In genomic region chr16:38361933-38362332, GRCm38 (mm10) we compare ENCODE assay signal across 9 mouse cellular contexts. TPM values are rescaled to one million over a fixed set of nuclear protein-coding genes. Genes with fewer than 3 reads are reported as not detected.
A peak's percentile ranks its signal among the peaks of the same experiment; 100 is the strongest.
DNase-seq lines count a peak whose midpoint lies in the region; ATAC-seq and TF ChIP-seq lines count a peak whose summit lies in the region.
"Had no signal": no experiment of that assay in that cellular context is flagged by ENCODE, and none has a peak within 500 bp of the region (broad histone marks: within the 10 kb centered on the region; RNA-seq: fewer than 3 reads in every experiment).

Gene Popdc2, plus strand, starts transcription at chr16:38362209.

- H3K36me3 ChIP-seq in midbrain, embryonic 11.5 days (ENCODE audit: control insufficient read depth, insufficient read depth, low read length) = no peaks in the 10 kb centered on the region
- H3K36me3 ChIP-seq in midbrain, embryonic 10.5 days = no peaks in the 10 kb centered on the region
- H3K36me3 ChIP-seq in heart, adult 2 months (ENCODE audit: control insufficient read depth, insufficient read depth, low read length) = no peaks in the 10 kb centered on the region
- peaks cover 3% of the 10 kb centered on the region; the same call in 1 of the 2 replicates for H3K36me3 ChIP-seq in limb, embryonic 10.5 days
- H3K36me3 ChIP-seq in stomach, embryonic 14.5 days (ENCODE audit: control insufficient read depth, insufficient read depth, low read length) = no peaks in the 10 kb centered on the region
- 0 out of 2 replicates have a peak, but pooled peaks cover 3% of the 10 kb centered on the region for H3K36me3 ChIP-seq in forebrain, embryonic 12.5 days (replicated peaks)

- no peaks in the 10 kb centered on the region for H3K79me2 ChIP-seq in heart, adult 2 months (replicated peaks; ENCODE audit: control insufficient read depth, insufficient read depth, low read length)

- intact Hi-C loops in heart, adult 2 months (cut with DNase I) = loop anchor here (1.0 kb wide), 1 partner anchor 12 kb away; no protein-coding TSS in a partner anchor

- H3K27me3 ChIP-seq in midbrain, embryonic 11.5 days (ENCODE audit: control insufficient read depth, insufficient read depth, low read length) = no peaks in the 10 kb centered on the region
- H3K27me3 ChIP-seq in midbrain, embryonic 10.5 days (ENCODE audit: low read depth, poor library complexity, severe bottlenecking) = no peaks in the 10 kb centered on the region
- H3K27me3 ChIP-seq in heart, adult 2 months (ENCODE audit: control insufficient read depth, insufficient read depth, low read length) = no peaks in the 10 kb centered on the region
- no peaks in the 10 kb centered on the region for H3K27me3 ChIP-seq in limb, embryonic 10.5 days (ENCODE audit: low read depth, poor library complexity, severe bottlenecking)
- no peaks in the 10 kb centered on the region for H3K27me3 ChIP-seq in stomach, embryonic 14.5 days (ENCODE audit: control insufficient read depth, insufficient read depth, low read length)
- H3K27me3 ChIP-seq in forebrain, embryonic 12.5 days = no peaks in the 10 kb centered on the region

- TF ChIP-seq EP300 in heart, adult 2 months (IDR thresholded peaks at IDR 0.05; ENCODE audit: insufficient read depth, low read depth, low read length) = peak; percentile 100

- no peaks in the 10 kb centered on the region for H3K4me1 ChIP-seq in midbrain, embryonic 11.5 days (ENCODE audit: control insufficient read depth, insufficient read depth, low read length)
- peaks cover 20% of the 10 kb centered on the region for H3K4me1 ChIP-seq in midbrain, embryonic 10.5 days
- peaks cover 4% of the 10 kb centered on the region for H3K4me1 ChIP-seq in heart, adult 2 months (ENCODE audit: control insufficient read depth, insufficient read depth, low read length)
- H3K4me1 ChIP-seq in limb, embryonic 10.5 days = peaks cover 16% of the 10 kb centered on the region
- H3K4me1 ChIP-seq in stomach, embryonic 14.5 days (ENCODE audit: control insufficient read depth, insufficient read depth, low read length) = peaks cover 11% of the 10 kb centered on the region
- H3K4me1 ChIP-seq in forebrain, embryonic 12.5 days = peaks cover 4% of the 10 kb centered on the region; the same call in 1 of the 2 replicates

- H3K9ac ChIP-seq in midbrain, embryonic 11.5 days (ENCODE audit: low read length) = no peak within 1 kb of the TSS
- H3K9ac ChIP-seq in heart, adult 2 months (ENCODE audit: low read depth, low read length) = peak within 1 kb of the TSS; percentile 77
- H3K9ac ChIP-seq in stomach, embryonic 14.5 days (replicated peaks; ENCODE audit: low read depth, low read length) = no peak within 1 kb of the TSS; the same call in 1 of the 2 replicates
- H3K9ac ChIP-seq in forebrain, embryonic 12.5 days = no peak within 1 kb of the TSS

- peak; percentile 95 for TF ChIP-seq POLR2A in heart, adult 2 months (IDR thresholded peaks at IDR 0.05; ENCODE audit: insufficient read depth, low read depth, low read length)

- DNase-seq in midbrain, embryonic 11.5 days (ENCODE audit: low spot score, missing footprints) = peak; percentile 78
- no peak for DNase-seq in midbrain, embryonic 10.5 days (ENCODE audit: low spot score)
- peak; percentile 69 to 86 for DNase-seq in heart, adult 2 months
- no peak for DNase-seq in limb, embryonic 10.5 days (ENCODE audit: low spot score)
- no peak for DNase-seq in thymus, postnatal 4 days
- DNase-seq in cerebellum, adult 11-12 months = no peak
- DNase-seq: left cerebral cortex, postnatal 4 days had no signal

- WGBS in midbrain, embryonic 11.5 days = 64% methylated on average over 10 of the region's 10 CpGs
- WGBS in midbrain, embryonic 10.5 days = 70% methylated on average over 10 of the region's 10 CpGs
- WGBS in heart, adult 2 months = 16% methylated on average over 10 of the region's 10 CpGs
- 27% methylated on average over 10 of the region's 10 CpGs for WGBS in limb, embryonic 10.5 days
- WGBS in stomach, embryonic 14.5 days = 12% methylated on average over 10 of the region's 10 CpGs
- 78% methylated on average over 10 of the region's 10 CpGs for WGBS in forebrain, embryonic 12.5 days

- H3K9me3 ChIP-seq in midbrain, embryonic 11.5 days (ENCODE audit: control insufficient read depth, low read length) = no peaks in the 10 kb centered on the region
- H3K9me3 ChIP-seq in midbrain, embryonic 10.5 days (replicated peaks) = no peaks in the 10 kb centered on the region
- no peaks in the 10 kb centered on the region for H3K9me3 ChIP-seq in limb, embryonic 10.5 days (replicated peaks)
- H3K9me3 ChIP-seq in stomach, embryonic 14.5 days (ENCODE audit: control insufficient read depth, low read depth, low read length) = no peaks in the 10 kb centered on the region
- no peaks in the 10 kb centered on the region for H3K9me3 ChIP-seq in forebrain, embryonic 12.5 days

- H3K4me3 ChIP-seq in midbrain, embryonic 11.5 days (ENCODE audit: low read depth, low read length) = no peak within 1 kb of the TSS
- H3K4me3 ChIP-seq in midbrain, embryonic 10.5 days = no peak within 1 kb of the TSS
- peak within 1 kb of the TSS; percentile 56 for H3K4me3 ChIP-seq in heart, adult 2 months
- 0 out of 2 replicates have a peak within 1 kb of the TSS, but pooled peaks have one; percentile 7 for H3K4me3 ChIP-seq in limb, embryonic 10.5 days
- no peak within 1 kb of the TSS for H3K4me3 ChIP-seq in stomach, embryonic 14.5 days (ENCODE audit: low read depth, low read length)
- no peak within 1 kb of the TSS for H3K4me3 ChIP-seq in forebrain, embryonic 12.5 days (replicated peaks)

- H3K27ac ChIP-seq in midbrain, embryonic 11.5 days (ENCODE audit: low read depth, low read length) = no peak within 1 kb of the TSS
- H3K27ac ChIP-seq in midbrain, embryonic 10.5 days (replicated peaks) = no peak within 1 kb of the TSS
- H3K27ac ChIP-seq in heart, adult 2 months = peak within 1 kb of the TSS; percentile 89
- peak within 1 kb of the TSS; percentile 9 for H3K27ac ChIP-seq in limb, embryonic 10.5 days
- no peak within 1 kb of the TSS for H3K27ac ChIP-seq in stomach, embryonic 14.5 days (ENCODE audit: low read length)
- H3K27ac ChIP-seq in forebrain, embryonic 12.5 days = no peak within 1 kb of the TSS

- no peak for TF ChIP-seq CTCF in heart, adult 2 months (IDR thresholded peaks at IDR 0.05)

- H3K4me2 ChIP-seq in midbrain, embryonic 11.5 days = no peak within 1 kb of the TSS
- peak within 1 kb of the TSS; percentile 28 for H3K4me2 ChIP-seq in stomach, embryonic 14.5 days (replicated peaks; ENCODE audit: low read depth, low read length)
- no peak within 1 kb of the TSS for H3K4me2 ChIP-seq in forebrain, embryonic 12.5 days

- no peak for ATAC-seq in midbrain, embryonic 11.5 days (ENCODE audit: low FRiP score)
- ATAC-seq in stomach, embryonic 14.5 days (ENCODE audit: insufficient number of reproducible peaks, insufficient read depth, low FRiP score, low read depth) = no peak
- ATAC-seq in forebrain, embryonic 12.5 days (ENCODE audit: low FRiP score) = no peak

RNA-seq across cellular contexts. Expression of gene Popdc2, which starts in this region (rescaled TPM):
- 0.59 and 2.1 TPM in 2 replicates for polyA plus RNA-seq in midbrain, embryonic 11.5 days (2014; fragmentation: Nextera tagmentation; extraction: Ambion mirVana)
- polyA plus RNA-seq in midbrain, embryonic 10.5 days (2016; fragmentation: Nextera tagmentation; extraction: Ambion mirVana) = 0.75 and 1.3 TPM in 2 replicates
- total RNA-seq in heart, adult 2 months (2021) = 100 to 1,000 TPM; 462 to 476 TPM
- polyA plus RNA-seq in heart, adult 2 months (2012; rRNA removed) = 695 and 745 TPM in 2 replicates
- polyA plus RNA-seq in limb, embryonic 10.5 days (2016; fragmentation: Nextera tagmentation; extraction: Ambion mirVana) = 1.3 and 3.1 TPM in 2 replicates
- 5.4 and 5.7 TPM in 2 replicates for polyA plus RNA-seq in stomach, embryonic 14.5 days (2014; fragmentation: Nextera tagmentation; extraction: Ambion mirVana)
- 0.49 and 0.50 TPM in 2 replicates for polyA plus RNA-seq in forebrain, embryonic 12.5 days (2016; fragmentation: Nextera tagmentation; extraction: Ambion mirVana)

Comparison
In these comparisons a context has a peak if more than half of its experiments do, and no peak if none do; other contexts are left out.
1. RNA of gene Popdc2 (polyA plus RNA-seq): 695 to 745 TPM in heart, adult 2 months; 5.4 to 5.7 TPM in stomach, embryonic 14.5 days, 0.75 to 1.3 TPM in midbrain, embryonic 10.5 days, 1.3 to 3.1 TPM in limb, embryonic 10.5 days, 0.59 to 2.1 TPM in midbrain, embryonic 11.5 days and 0.49 to 0.50 TPM in forebrain, embryonic 12.5 days; every median in the first group is over 100 times any median in the second.
2. DNase-seq: peak in midbrain, embryonic 11.5 days (single experiment) and heart, adult 2 months (2 of 2); none in midbrain, embryonic 10.5 days (single experiment), limb, embryonic 10.5 days (single experiment), thymus, postnatal 4 days (single experiment) and cerebellum, adult 11-12 months (single experiment).
3. H3K27ac ChIP-seq: peak in heart, adult 2 months (single experiment) and limb, embryonic 10.5 days (single experiment); none in midbrain, embryonic 11.5 days (single experiment), midbrain, embryonic 10.5 days (single experiment), stomach, embryonic 14.5 days (single experiment) and forebrain, embryonic 12.5 days (single experiment).
4. H3K4me3 ChIP-seq: peak in heart, adult 2 months (single experiment) and limb, embryonic 10.5 days (single experiment); none in midbrain, embryonic 11.5 days (single experiment), midbrain, embryonic 10.5 days (single experiment), stomach, embryonic 14.5 days (single experiment) and forebrain, embryonic 12.5 days (single experiment).